Mouse (Mus musculus) forebrain, embryonic 15.5 days (tissue): ENCODE data around the gene Psd4. TPM values are rescaled to one million over a fixed set of nuclear protein-coding genes. Genes with fewer than 3 reads are reported as not detected.

ENCODE experiments used
- ATAC-seq: fragments of 200-750 bp; cut with Nextera tagmentation; replicated peaks from 2 replicates; pipeline ENCODE4 v1.8.0; 2017; ENCODE audit warnings: mild to moderate bottlenecking, moderate TSS enrichment, moderate library complexity
- H3K27ac ChIP-seq: fragments of 300-500 bp; sonication (generic); replicated peaks from 2 replicates; pipeline ENCODE4 v1.5.1; 2015; ENCODE audit warnings: mild to moderate bottlenecking, inconsistent platforms
- H3K27me3 ChIP-seq: fragments of 300-500 bp; sonication (generic); 2 replicates; pipeline ENCODE4 v1.6.1; 2015; ENCODE audit warnings: inconsistent platforms
- H3K36me3 ChIP-seq: fragments of 300-500 bp; sonication (generic); 2 replicates; pipeline ENCODE4 v1.6.1; 2015; ENCODE audit warnings: mild to moderate bottlenecking, inconsistent platforms
- H3K4me1 ChIP-seq: fragments of 300-500 bp; sonication (generic); 2 replicates; pipeline ENCODE4 v1.6.1; 2015; ENCODE audit warnings: inconsistent platforms
- H3K4me2 ChIP-seq: fragments of 300-500 bp; sonication (generic); replicated peaks from 2 replicates; pipeline ENCODE4 v1.6.1; 2015; ENCODE audit warnings: mild to moderate bottlenecking, inconsistent platforms
- H3K4me3 ChIP-seq: fragments of 300-500 bp; sonication (generic); 2 replicates; pipeline ENCODE4 v1.5.1; 2015; ENCODE audit warnings: mild to moderate bottlenecking, inconsistent platforms
- H3K9ac ChIP-seq: fragments of 300-500 bp; sonication (generic); replicated peaks from 2 replicates; pipeline ENCODE4 v1.6.1; 2015; ENCODE audit warnings: mild to moderate bottlenecking, inconsistent platforms
- H3K9me3 ChIP-seq: fragments of 300-500 bp; sonication (generic); 2 replicates; pipeline ENCODE4 v1.6.1; 2016; ENCODE audit warnings: inconsistent platforms
- WGBS: fragments of 180-500 bp; shearing (Covaris S2); methylation state at CpG from one replicate; pipeline ENCODE4 v1.1.7; 2015; ENCODE audit warnings: mixed read lengths; 5-methylcytosine and 5-hydroxymethylcytosine counted together
- polyA plus RNA-seq: library from polyadenylated mRNA; unstranded; fragments of >200 nt; fragmentation: Nextera tagmentation; extraction: Ambion mirVana; gene quantifications from 2 replicates; pipeline ENCODE4 v1.2.1, GENCODE M21; 2015

The Psd4 gene
- 0.28 and 0.59 TPM in 2 replicates for polyA plus RNA-seq

DNA sequence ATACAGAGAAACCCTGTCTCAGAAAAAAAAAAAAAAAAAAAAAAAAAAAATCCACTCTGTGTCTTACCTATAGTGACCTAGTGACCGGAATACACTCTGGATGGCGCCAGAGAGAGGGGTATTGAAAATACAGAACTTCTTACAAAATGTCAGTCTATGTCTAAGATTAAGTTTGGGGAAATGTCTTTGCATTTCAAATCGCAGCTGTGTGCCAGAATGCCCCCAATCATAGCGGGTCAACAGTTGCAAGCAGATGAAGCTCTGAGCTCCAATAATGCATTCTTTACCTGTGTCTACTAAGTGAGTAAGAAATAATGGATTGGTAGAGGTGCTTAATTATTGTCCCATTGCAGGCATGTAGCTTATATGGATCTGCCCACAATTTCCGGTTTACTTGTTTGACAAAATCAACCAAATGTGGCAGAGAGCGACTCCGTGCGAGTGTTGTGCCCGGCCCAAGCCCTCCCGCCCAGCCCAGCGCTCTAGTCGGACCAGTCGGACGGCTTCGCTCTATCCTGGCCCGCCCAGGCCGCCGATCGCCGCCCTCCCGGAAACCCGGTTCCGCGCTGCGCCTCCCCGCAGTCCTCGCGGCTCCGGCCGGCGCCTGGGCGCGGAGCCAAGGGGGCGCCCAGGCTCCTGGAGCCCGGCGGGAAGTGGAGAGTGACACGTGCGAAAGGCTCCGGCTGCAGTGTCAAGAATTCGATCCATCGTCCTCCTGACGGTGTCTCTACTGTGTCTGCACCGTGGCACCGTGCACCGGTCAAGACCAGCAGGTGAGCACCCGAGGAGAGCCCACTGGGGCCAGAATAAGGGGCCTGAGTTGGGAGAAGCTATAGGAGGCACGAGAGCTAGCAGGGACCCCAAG is at the start of gene Psd4:
Psd4 (plus strand) TSS at position 551 of the 865 bp plus-strand sequence.
- no peak within 1 kb of the TSS for H3K27ac ChIP-seq
- no peaks in the 10 kb centered on the region for H3K9me3 ChIP-seq
- H3K36me3 ChIP-seq: no peaks in the 10 kb centered on the region
- peak; percentile 90 for ATAC-seq
- H3K9ac ChIP-seq: peak within 1 kb of the TSS; percentile 35
- no peaks in the 10 kb centered on the region for H3K27me3 ChIP-seq
- WGBS: 5% methylated on average over 46 of the region's 47 CpGs
- H3K4me1 ChIP-seq: peaks cover 4% of the 10 kb centered on the region
- H3K4me2 ChIP-seq: peak within 1 kb of the TSS; percentile 77
- H3K4me3 ChIP-seq: peak within 1 kb of the TSS; percentile 42

DNA sequence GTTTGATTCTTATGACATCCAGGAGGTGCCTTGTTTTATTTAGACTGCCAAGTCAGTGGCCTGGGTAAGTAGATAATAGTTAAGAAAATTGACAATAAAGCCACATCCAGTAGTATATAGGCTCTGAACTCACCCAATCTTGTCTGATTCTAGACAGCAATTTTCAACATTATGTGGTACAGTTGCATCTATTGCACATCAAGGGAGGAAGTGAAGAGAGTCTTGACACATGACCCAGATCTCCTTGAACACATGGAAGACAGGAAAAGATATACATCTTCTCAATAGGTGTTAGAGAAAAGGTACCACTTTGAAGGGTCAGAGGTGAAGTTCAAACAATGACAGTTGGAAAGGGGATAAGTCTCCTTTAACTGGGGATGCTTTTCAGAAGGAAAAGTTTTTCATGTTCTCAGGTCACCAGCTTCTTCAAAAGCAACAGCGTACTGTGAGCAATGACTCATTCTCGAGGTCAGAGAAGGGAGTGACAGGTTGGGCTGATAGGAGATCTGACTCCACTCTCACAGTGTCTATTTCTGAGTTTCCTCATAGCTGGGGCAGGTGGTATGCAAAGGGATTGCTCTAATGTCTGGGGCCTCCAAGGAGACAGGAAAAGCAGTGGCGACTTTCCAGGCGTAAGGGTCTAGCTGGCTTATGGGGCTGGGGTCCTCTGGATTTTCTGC is 49.3 kb upstream of the Psd4 start:
- no peak for ATAC-seq

DNA sequence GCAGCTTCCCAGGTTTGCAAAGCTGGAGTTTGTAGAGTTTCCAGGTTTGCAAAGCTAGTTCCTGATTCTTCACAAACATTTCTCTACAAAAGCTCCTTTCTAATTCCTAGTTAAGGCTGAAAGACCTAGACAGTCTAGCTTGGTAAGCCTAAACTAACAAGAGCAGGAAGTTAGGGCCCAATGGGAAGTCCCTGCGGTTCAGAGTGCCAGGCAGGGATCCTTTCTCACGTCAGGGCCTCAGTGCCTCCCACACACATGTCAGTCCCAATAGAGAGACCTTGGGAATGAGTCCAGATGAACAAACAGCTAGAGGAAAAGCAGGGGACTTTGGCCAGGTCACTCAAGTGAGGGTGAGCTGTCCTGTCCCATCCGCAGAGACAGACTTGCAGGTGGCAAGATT is 32.0 kb upstream of the Psd4 start:
- Histone ChIP-seq H3K36me3 (no peaks in the 10 kb centered on the region), H3K4me1 (no peaks in the 10 kb centered on the region), H3K9me3 (no peaks in the 10 kb centered on the region), H3K27ac (no peak overlapping the region), H3K27me3 (no peaks in the 10 kb centered on the region), H3K4me3 (no peak overlapping the region), H3K9ac (no peak overlapping the region), H3K4me2 (no peak overlapping the region)
- WGBS: 67% methylated on average over 3 of the region's 3 CpGs
- no peak for ATAC-seq

More for the DNA sequence above, 49.3 kb upstream of the Psd4 start:
- Histone ChIP-seq H3K36me3 (no peaks in the 10 kb centered on the region), H3K9me3 (no peaks in the 10 kb centered on the region), H3K27me3 (no peaks in the 10 kb centered on the region), H3K9ac (no peak overlapping the region), H3K4me2 (no peak overlapping the region), H3K27ac (no peak overlapping the region), H3K4me1 (no peaks in the 10 kb centered on the region), H3K4me3 (no peak overlapping the region)
- WGBS: 83% methylated on average over 4 of the region's 4 CpGs

DNA sequence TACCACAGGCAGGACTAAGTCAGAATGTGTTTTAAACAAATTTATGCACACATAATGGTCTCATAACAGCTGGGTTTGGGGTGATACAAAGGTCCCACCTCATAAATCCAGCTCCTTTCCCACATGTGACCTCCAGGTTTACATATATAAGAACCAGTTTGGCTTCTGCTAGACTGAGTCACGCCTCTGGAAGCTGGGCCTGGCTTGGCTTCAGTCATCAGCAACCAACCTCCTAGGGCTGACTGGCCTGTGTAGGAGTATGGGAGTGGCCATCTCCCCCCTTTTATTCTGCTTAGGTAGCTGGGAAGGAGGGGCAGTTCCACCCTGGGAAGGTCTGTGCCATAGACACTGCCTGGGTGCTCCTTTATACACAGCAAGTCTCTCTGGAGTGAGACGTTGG is 30.8 kb upstream of the Psd4 start, which contains the start of gene Il1rn:
Il1rn (plus strand) TSS at position 309 of the 400 bp plus-strand sequence.
- Histone ChIP-seq H3K4me3 (no peak within 1 kb of the TSS), H3K27me3 (no peaks in the 10 kb centered on the region), H3K9ac (no peak within 1 kb of the TSS), H3K36me3 (no peaks in the 10 kb centered on the region), H3K4me2 (no peak within 1 kb of the TSS), H3K9me3 (no peaks in the 10 kb centered on the region), H3K27ac (no peak within 1 kb of the TSS), H3K4me1 (no peaks in the 10 kb centered on the region)
- 84% methylated on average over 2 of the region's 2 CpGs for WGBS
- ATAC-seq: no peak

GRCm38 (mm10) chr2:24341395-24341885 is 25.9 kb upstream of the Psd4 start:
- H3K9ac ChIP-seq: no peak overlapping the region
- H3K27ac ChIP-seq: no peak overlapping the region
- no peak overlapping the region for H3K4me2 ChIP-seq
- H3K9me3 ChIP-seq: no peaks in the 10 kb centered on the region
- no peaks in the 10 kb centered on the region for H3K36me3 ChIP-seq
- 75% methylated on average over 3 of the region's 3 CpGs for WGBS
- H3K4me3 ChIP-seq: no peak overlapping the region
- no peaks in the 10 kb centered on the region for H3K4me1 ChIP-seq
- no peaks in the 10 kb centered on the region for H3K27me3 ChIP-seq
- ATAC-seq: no peak

GRCm38 (mm10) chr2:24344619-24345018 is 22.8 kb upstream of the Psd4 start:
- Histone ChIP-seq H3K4me1 (no peaks in the 10 kb centered on the region), H3K4me3 (no peak overlapping the region), H3K27ac (no peak overlapping the region), H3K9ac (no peak overlapping the region), H3K9me3 (no peaks in the 10 kb centered on the region), H3K4me2 (no peak overlapping the region), H3K36me3 (no peaks in the 10 kb centered on the region), H3K27me3 (no peaks in the 10 kb centered on the region)
- 81% methylated on average over 4 of the region's 4 CpGs for WGBS
- ATAC-seq: no peak

DNA sequence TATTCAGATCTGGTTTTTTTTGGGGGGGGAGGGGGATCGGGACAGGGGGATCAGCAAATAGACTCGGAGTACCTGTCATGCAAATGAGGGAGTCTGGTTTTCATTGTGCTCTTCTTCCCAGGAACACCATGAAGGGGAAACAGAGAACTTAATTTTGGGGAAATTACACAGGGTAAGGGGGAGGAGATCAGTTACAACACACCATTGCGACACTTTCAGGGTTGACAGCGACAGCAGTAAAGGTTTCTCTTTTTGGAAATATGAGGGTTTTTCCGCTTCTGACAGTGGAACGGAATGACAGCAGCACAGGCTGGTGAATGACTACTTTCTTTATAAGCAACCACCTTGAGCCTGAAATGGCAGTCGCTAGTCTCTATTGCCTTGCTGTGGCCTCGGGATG is 22.3 kb upstream of the Psd4 start:
- H3K36me3 ChIP-seq: no peaks in the 10 kb centered on the region
- no peak overlapping the region for H3K27ac ChIP-seq
- H3K27me3 ChIP-seq: no peaks in the 10 kb centered on the region
- H3K9me3 ChIP-seq: no peaks in the 10 kb centered on the region
- H3K4me2 ChIP-seq: no peak overlapping the region
- H3K4me1 ChIP-seq: no peaks in the 10 kb centered on the region
- no peak for ATAC-seq
- H3K9ac ChIP-seq: no peak overlapping the region
- no peak overlapping the region for H3K4me3 ChIP-seq
- WGBS: 67% methylated on average over 8 of the region's 8 CpGs

GRCm38 (mm10) chr2:24347926-24348325 is 19.5 kb upstream of the Psd4 start:
- no peaks in the 10 kb centered on the region for H3K4me1 ChIP-seq
- 92% methylated on average over 1 of the region's 1 CpGs for WGBS
- no peak for ATAC-seq
- no peak overlapping the region for H3K4me2 ChIP-seq
- H3K27me3 ChIP-seq: no peaks in the 10 kb centered on the region
- H3K36me3 ChIP-seq: no peaks in the 10 kb centered on the region
- no peak overlapping the region for H3K9ac ChIP-seq
- H3K9me3 ChIP-seq: no peaks in the 10 kb centered on the region
- H3K27ac ChIP-seq: no peak overlapping the region
- no peak overlapping the region for H3K4me3 ChIP-seq

- Histone ChIP-seq H3K27ac (no peak overlapping the region), H3K9me3 (no peaks in the 10 kb centered on the region), H3K4me1 (no peaks in the 10 kb centered on the region), H3K36me3 (no peaks in the 10 kb centered on the region), H3K4me3 (no peak overlapping the region), H3K9ac (no peak overlapping the region), H3K4me2 (no peak overlapping the region), H3K27me3 (no peaks in the 10 kb centered on the region)
- ATAC-seq: no peak
- WGBS: 91% methylated on average over 2 of the region's 2 CpGs
Measured at GRCm38 (mm10) chr2:24351159-24351558, 16.2 kb upstream of the Psd4 start.

DNA sequence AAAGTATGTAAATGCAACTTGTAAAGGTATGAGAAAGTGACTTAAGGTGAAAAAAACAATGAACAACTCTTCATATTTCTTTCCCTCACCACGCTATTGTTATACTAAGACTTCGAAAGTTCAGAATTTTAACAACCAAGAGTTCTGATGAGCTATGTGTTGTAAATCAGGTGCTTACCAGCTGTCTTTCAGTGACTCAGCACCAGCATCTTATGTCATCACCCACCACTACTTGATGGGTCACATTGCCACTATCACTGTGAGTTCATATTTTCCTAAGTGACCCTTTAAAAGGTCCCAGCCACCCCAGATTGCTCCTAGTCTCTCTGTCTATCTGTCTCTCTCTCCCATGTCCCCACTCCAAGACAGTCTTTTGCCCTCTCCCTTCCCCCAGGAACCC is 14.3 kb upstream of the Psd4 start:
- H3K27ac ChIP-seq: no peak overlapping the region
- H3K36me3 ChIP-seq: no peaks in the 10 kb centered on the region
- no peak overlapping the region for H3K4me3 ChIP-seq
- no peaks in the 10 kb centered on the region for H3K4me1 ChIP-seq
- 91% methylated on average over 2 of the region's 2 CpGs for WGBS
- no peaks in the 10 kb centered on the region for H3K9me3 ChIP-seq
- no peak overlapping the region for H3K4me2 ChIP-seq
- ATAC-seq: no peak
- H3K27me3 ChIP-seq: no peaks in the 10 kb centered on the region
- no peak overlapping the region for H3K9ac ChIP-seq

GRCm38 (mm10) chr2:24357642-24358041 is 9.7 kb upstream of the Psd4 start:
- WGBS: 19% methylated on average over 1 of the region's 1 CpGs
- Histone ChIP-seq H3K4me1 (no peaks in the 10 kb centered on the region), H3K36me3 (no peaks in the 10 kb centered on the region), H3K9ac (no peak overlapping the region), H3K9me3 (no peaks in the 10 kb centered on the region), H3K4me3 (no peak overlapping the region), H3K27me3 (no peaks in the 10 kb centered on the region), H3K4me2 (no peak overlapping the region), H3K27ac (no peak overlapping the region)
- no peak for ATAC-seq

DNA sequence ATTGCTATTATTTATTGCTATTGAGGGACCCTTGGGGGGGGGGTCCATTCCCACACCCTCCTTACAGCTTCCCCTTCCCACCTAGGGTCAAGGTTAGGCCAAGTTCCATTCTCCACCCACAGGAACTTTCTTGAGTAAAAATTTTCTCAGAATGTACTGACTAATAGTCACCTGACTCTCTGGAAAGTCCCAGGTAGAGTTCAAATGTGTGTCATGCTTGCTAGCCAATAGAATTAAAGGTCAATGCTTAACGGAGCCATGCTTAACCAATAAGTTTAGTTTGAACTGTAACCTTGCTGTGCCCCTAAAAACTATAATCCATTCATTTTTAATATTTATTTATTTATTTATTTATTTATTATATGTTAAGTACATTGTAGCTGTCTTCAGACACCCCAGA is 8.0 kb upstream of the Psd4 start:
- ATAC-seq: no peak
- Histone ChIP-seq H3K9me3 (no peaks in the 10 kb centered on the region), H3K4me2 (no peak overlapping the region), H3K27me3 (no peaks in the 10 kb centered on the region), H3K27ac (no peak overlapping the region), H3K36me3 (no peaks in the 10 kb centered on the region), H3K4me1 (no peaks in the 10 kb centered on the region), H3K9ac (no peak overlapping the region), H3K4me3 (no peak overlapping the region)
- WGBS: 97% methylated on average over 1 of the region's 1 CpGs
